Mouse (Mus musculus) forebrain, embryonic 12.5 days (tissue): ENCODE measurements at regions not wholly inside any gene's neighbourhood (a gene's known extent, or its start where the extent isn't known, plus 50 kb on each side); places are given as distances from the start of the nearest gene placed in this dataset.

Experiments
- ATAC-seq: fragments of 200-750 bp; cut with Nextera tagmentation; 2 replicates; pipeline ENCODE4 v1.8.0; 2017; ENCODE audit warnings: moderate TSS enrichment; ENCODE audit not compliant: low FRiP score
- H3K27ac ChIP-seq: fragments of 300-500 bp; sonication (generic); 2 replicates; pipeline ENCODE4 v1.5.1; 2016; ENCODE audit warnings: mild to moderate bottlenecking
- H3K27me3 ChIP-seq: fragments of 300-500 bp; sonication (generic); 2 replicates; pipeline ENCODE4 v1.6.1; 2016; ENCODE audit warnings: mild to moderate bottlenecking
- H3K36me3 ChIP-seq: fragments of 300-500 bp; sonication (generic); replicated peaks from 2 replicates; pipeline ENCODE4 v1.6.1; 2016; ENCODE audit warnings: mild to moderate bottlenecking
- H3K4me1 ChIP-seq: fragments of 300-500 bp; sonication (generic); 2 replicates; pipeline ENCODE4 v1.6.1; 2016
- H3K4me2 ChIP-seq: fragments of 300-500 bp; sonication (generic); 2 replicates; pipeline ENCODE4 v1.6.1; 2016; ENCODE audit warnings: mild to moderate bottlenecking, moderate library complexity
- H3K4me3 ChIP-seq: fragments of 300-500 bp; sonication (generic); replicated peaks from 2 replicates; pipeline ENCODE4 v1.5.1; 2016; ENCODE audit warnings: mild to moderate bottlenecking
- H3K9ac ChIP-seq: fragments of 300-500 bp; sonication (generic); 2 replicates; pipeline ENCODE4 v1.6.1; 2016; ENCODE audit warnings: mild to moderate bottlenecking
- H3K9me3 ChIP-seq: fragments of 300-500 bp; sonication (generic); 2 replicates; pipeline ENCODE4 v1.6.1; 2016
- WGBS: fragments of 180-500 bp; shearing (Covaris S2); methylation state at CpG from one replicate; pipeline ENCODE4 v1.1.7; 2016; 5-methylcytosine and 5-hydroxymethylcytosine counted together

DNA sequence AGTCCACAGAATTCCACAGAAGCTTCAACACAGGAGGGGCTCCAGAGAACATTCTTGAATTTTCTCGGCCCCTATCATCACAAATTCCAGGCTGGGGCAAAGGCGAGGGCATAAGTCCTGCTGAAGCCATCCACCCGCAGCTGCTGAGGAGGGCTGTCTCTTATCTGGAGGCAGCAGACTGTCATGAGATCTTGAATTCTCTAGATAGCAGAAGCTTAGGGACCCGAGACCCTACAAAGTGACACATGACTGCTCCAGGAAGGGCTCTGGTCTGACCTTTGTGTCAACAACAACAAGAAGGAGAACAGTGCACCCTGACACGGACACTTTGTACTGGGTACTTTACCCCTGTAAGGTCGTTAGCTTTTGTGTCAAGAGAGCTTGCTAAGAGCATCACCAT is 57.2 kb downstream of the Lao1 start:
- H3K4me1 ChIP-seq: peaks cover 13% of the 10 kb centered on the region
- H3K27me3 ChIP-seq: peaks cover 4% of the 10 kb centered on the region; the same call in 1 of the 2 replicates
- ATAC-seq: no peak
- WGBS: 71% methylated on average over 6 of the region's 6 CpGs
- H3K27ac ChIP-seq: peak overlapping the region; percentile 75; the same call in 1 of the 2 replicates
- H3K4me3 ChIP-seq: no peak overlapping the region
- H3K9ac ChIP-seq: no peak overlapping the region
- no peaks in the 10 kb centered on the region for H3K36me3 ChIP-seq
- no peak overlapping the region for H3K4me2 ChIP-seq
- H3K9me3 ChIP-seq: no peaks in the 10 kb centered on the region

DNA sequence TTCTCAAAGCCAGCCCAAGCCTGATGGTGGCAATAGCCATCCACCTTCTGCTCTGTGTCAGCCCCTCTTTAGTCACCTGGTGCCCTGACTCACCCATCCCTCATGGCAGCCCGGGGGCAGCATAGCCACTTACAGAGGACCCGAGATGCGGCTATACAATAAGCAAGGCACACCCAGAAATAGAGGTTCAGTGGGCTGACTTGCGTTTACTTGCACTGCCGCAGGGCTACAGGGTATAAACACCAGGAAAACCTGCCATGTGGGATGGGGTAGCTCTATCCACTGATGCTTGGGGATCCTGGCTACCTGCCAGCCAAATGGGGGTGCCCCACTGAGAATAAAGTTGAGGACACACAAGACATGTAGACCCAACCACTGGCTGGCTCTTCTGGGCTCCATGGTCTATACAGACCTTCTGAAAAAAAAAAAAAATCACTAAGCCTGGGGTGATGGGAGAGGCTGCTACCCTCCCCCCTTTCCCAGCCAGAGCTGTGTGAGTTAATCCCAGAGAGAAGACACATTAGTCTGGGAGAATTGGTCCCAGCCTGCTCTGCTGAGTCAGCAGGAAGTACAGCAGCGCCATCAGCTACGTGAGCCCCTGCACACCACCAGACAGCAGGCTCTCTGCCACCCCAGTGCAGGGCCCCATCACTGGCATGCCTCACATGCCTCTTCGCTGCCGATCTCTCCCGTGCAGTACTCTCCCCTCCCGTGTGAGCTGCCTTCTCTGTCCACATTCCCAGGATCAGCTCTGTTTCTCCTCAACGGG is 57.8 kb downstream of the Lao1 start:
- no peaks in the 10 kb centered on the region for H3K36me3 ChIP-seq
- H3K4me1 ChIP-seq: peaks cover 13% of the 10 kb centered on the region
- ATAC-seq: peak; percentile 66
- no peak overlapping the region for H3K9ac ChIP-seq
- WGBS: 52% methylated on average over 12 of the region's 12 CpGs
- no peaks in the 10 kb centered on the region for H3K9me3 ChIP-seq
- peak overlapping the region; percentile 75 for H3K27ac ChIP-seq
- H3K4me3 ChIP-seq: no peak overlapping the region
- H3K27me3 ChIP-seq: peaks cover 4% of the 10 kb centered on the region; the same call in 1 of the 2 replicates
- H3K4me2 ChIP-seq: peak overlapping the region; percentile 27

DNA sequence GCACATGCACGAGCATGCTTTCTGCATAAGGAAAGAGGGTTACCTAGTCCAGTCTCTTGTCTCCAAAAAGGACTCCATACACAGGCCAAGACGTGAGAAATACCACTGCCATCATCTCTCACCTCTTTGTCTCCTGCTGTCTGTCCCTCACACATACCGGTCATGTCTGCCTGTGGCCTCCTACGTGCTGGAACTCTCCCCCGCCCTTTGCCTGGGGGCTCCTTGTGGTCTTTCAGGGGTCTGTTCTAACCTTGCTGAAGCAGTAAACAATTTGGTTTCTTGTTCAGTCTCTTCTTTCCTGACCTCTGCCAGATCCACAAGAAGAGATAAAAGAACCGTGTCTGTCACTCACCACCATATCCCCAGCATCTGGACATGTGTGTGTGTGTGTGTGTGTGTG is 61.0 kb downstream of the Lao1 start:
- H3K4me2 ChIP-seq: no peak overlapping the region
- no peaks in the 10 kb centered on the region for H3K36me3 ChIP-seq
- ATAC-seq: no peak
- H3K27ac ChIP-seq: no peak overlapping the region
- no peaks in the 10 kb centered on the region for H3K9me3 ChIP-seq
- no peak overlapping the region; the same call in 1 of the 2 replicates for H3K9ac ChIP-seq
- H3K4me3 ChIP-seq: no peak overlapping the region
- WGBS: 73% methylated on average over 6 of the region's 6 CpGs
- H3K27me3 ChIP-seq: peaks cover 4% of the 10 kb centered on the region; the same call in 1 of the 2 replicates
- H3K4me1 ChIP-seq: peaks cover 25% of the 10 kb centered on the region

DNA sequence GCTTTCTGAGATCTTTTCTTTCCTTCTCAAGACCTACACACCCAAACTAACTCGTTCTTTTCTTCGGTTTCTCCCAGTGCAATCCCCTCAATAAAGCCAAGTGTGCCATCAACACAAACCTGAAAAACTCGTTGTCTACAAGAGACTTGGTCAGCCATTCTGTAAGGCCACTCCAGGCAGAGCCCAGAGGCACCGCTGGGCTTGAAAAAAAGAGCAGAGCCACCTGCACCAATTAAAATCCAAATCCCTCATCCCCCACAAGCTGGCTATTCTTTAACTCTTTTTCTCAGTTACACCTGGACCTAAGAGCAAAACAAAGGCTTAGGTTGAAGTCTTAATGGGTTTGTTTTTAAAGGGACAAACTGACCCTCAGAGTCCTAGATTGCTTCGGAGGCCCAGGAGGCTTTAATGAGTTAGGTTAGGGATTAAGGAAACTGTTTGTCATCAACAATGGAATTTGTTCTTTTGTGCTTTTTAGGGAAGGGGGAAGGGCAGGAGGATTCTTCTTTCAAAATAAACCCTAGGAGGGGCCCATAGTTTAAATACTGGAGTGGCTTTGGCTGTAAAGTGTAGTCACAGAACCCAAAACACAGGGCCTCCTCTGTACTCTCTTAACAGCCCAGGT is 65.0 kb downstream of the Lao1 start:
- ATAC-seq: no peak
- Histone ChIP-seq H3K9ac (no peak overlapping the region), H3K4me3 (no peak overlapping the region), H3K9me3 (no peaks in the 10 kb centered on the region), H3K27me3 (peaks cover 4% of the 10 kb centered on the region; the same call in 1 of the 2 replicates), H3K4me2 (no peak overlapping the region), H3K27ac (no peak overlapping the region), H3K4me1 (peaks cover 15% of the 10 kb centered on the region), H3K36me3 (no peaks in the 10 kb centered on the region)
- 6% methylated on average over 5 of the region's 5 CpGs for WGBS

DNA sequence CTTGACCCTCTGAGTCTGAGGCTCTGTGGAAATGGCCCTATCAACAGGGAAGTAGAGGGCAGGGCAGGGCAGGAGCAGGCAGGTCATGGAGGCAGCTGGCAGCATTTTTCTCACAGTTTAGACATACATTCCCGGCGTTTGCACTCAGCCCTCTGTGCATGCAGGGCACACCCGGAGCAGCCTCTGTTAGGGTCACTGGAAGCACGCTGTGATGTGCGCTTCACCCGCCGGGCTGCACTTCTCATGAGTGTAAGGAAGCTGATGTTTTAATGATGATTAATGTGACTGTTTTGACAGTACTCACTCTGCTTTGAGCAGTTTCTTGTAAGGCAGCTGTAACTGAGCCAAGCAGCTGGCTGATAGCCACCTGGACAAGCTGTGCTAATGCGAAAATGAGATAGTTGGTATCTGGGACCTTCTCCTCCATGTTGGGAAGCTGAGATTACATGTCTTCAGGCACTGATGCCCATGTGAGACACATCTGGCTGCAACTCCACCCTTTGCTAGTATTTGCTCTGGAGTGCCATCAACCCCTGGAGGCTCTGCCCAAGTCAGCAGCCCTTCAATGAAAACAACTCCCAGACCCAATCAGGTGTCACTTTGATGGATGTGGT is 66.9 kb downstream of the Lao1 start:
- H3K9me3 ChIP-seq: no peaks in the 10 kb centered on the region
- no peaks in the 10 kb centered on the region for H3K27me3 ChIP-seq
- no peak overlapping the region for H3K9ac ChIP-seq
- H3K36me3 ChIP-seq: no peaks in the 10 kb centered on the region
- H3K27ac ChIP-seq: no peak overlapping the region
- peaks cover 15% of the 10 kb centered on the region for H3K4me1 ChIP-seq
- no peak overlapping the region for H3K4me3 ChIP-seq
- no peak overlapping the region for H3K4me2 ChIP-seq
- ATAC-seq: no peak
- 49% methylated on average over 8 of the region's 8 CpGs for WGBS

DNA sequence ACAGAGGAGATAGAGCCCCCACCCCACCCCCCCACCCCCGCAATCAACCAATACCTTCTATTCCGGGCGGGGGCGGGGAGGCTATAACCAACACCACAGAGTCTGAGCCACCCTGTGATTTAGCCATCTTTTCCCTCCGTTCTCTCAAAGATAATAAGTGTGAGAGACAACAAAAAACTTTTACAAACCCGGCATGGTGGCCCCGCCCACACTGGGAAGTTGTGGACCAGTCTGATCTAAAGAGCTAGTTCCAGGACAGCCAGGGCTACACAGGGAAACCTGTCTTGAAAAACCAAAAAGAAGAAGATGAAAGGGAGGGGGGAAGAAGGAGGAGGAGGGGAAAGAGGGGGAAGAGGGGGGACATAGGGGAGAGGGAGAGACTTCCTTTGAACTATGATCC is 67.7 kb downstream of the Lao1 start:
- Histone ChIP-seq H3K4me2 (no peak overlapping the region), H3K9me3 (no peaks in the 10 kb centered on the region)

DNA sequence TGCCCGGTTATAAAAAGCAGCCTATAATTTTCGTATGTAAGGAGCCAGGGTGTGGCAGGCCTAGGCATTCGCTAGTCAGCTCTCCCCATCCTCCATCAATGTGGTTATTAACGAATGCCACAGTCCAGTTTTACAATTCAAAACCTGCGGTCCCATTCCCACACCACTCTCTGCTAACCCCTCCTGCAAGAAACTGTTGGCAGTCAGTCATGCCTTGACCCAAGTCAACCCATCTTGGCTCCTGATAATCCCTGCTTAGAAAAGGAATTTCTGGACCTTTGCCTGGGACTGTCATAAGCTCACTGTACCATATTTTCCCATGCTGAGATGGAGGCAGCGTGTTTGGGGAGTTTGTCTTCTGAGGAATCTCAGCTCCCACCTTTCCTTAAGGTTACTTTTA is 68.4 kb downstream of the Lao1 start:
- H3K4me1 ChIP-seq: peaks cover 15% of the 10 kb centered on the region
- H3K27me3 ChIP-seq: no peaks in the 10 kb centered on the region
- 81% methylated on average over 6 of the region's 6 CpGs for WGBS
- ATAC-seq: no peak
- no peak overlapping the region for H3K27ac ChIP-seq
- H3K9me3 ChIP-seq: no peaks in the 10 kb centered on the region
- H3K9ac ChIP-seq: no peak overlapping the region
- no peak overlapping the region for H3K4me2 ChIP-seq
- no peak overlapping the region for H3K4me3 ChIP-seq
- no peaks in the 10 kb centered on the region for H3K36me3 ChIP-seq

More for the DNA sequence above, 67.7 kb downstream of the Lao1 start:
- Histone ChIP-seq H3K36me3 (no peaks in the 10 kb centered on the region), H3K4me1 (peaks cover 15% of the 10 kb centered on the region), H3K4me3 (no peak overlapping the region), H3K27ac (no peak overlapping the region), H3K9ac (no peak overlapping the region), H3K27me3 (no peaks in the 10 kb centered on the region)
- 60% methylated on average over 7 of the region's 7 CpGs for WGBS
- ATAC-seq: no peak

DNA sequence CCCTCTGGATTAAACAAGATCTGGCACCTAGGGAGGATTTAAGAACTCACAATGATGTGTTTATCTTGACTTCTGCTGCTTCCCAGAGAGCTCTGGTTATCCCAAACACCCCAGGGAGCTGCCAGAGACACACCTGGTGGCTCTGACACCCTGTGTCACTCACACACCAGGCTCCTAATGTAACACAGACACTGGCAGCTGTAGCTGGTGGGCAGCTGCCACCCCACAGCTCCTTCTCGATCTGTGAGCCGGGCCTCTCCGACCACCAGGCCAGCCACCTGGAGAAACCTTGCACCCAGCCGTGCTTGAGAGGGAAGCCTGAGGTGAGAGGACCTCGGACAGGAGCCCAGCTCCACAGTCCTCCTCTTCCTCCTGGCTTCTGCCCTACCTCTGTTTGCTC is 69.5 kb downstream of the Lao1 start:
- no peak overlapping the region for H3K4me2 ChIP-seq
- peaks cover 15% of the 10 kb centered on the region for H3K4me1 ChIP-seq
- no peaks in the 10 kb centered on the region for H3K27me3 ChIP-seq
- WGBS: 47% methylated on average over 5 of the region's 5 CpGs
- H3K4me3 ChIP-seq: no peak overlapping the region
- no peaks in the 10 kb centered on the region for H3K36me3 ChIP-seq
- H3K27ac ChIP-seq: no peak overlapping the region
- no peak for ATAC-seq
- H3K9me3 ChIP-seq: no peaks in the 10 kb centered on the region
- H3K9ac ChIP-seq: no peak overlapping the region; the same call in 1 of the 2 replicates

DNA sequence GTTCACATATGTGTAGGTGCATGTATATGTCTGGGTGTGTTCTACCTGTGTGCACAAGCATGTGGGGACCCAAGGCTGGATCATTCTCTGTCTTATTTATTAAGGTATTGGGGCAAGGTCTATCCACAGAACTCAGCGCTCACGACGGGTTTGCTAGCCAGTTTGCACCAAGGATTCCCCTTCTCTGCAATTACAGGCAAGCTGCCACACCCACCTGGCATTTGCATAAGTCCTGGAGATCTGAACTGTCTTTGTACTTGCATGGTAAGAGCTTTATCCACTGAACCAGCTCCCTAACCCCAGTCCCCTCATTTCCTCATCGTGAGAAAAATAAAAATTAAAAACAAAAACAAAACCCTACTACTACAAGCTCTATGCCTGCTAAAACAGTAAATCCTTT is 71.6 kb downstream of the Lao1 start:
- no peak overlapping the region for H3K4me2 ChIP-seq
- H3K27ac ChIP-seq: no peak overlapping the region
- H3K9ac ChIP-seq: no peak overlapping the region
- no peak overlapping the region for H3K4me3 ChIP-seq
- no peaks in the 10 kb centered on the region for H3K4me1 ChIP-seq
- no peak for ATAC-seq
- no peaks in the 10 kb centered on the region for H3K9me3 ChIP-seq
- no peaks in the 10 kb centered on the region for H3K36me3 ChIP-seq
- WGBS: 65% methylated on average over 4 of the region's 4 CpGs
- no peaks in the 10 kb centered on the region for H3K27me3 ChIP-seq

DNA sequence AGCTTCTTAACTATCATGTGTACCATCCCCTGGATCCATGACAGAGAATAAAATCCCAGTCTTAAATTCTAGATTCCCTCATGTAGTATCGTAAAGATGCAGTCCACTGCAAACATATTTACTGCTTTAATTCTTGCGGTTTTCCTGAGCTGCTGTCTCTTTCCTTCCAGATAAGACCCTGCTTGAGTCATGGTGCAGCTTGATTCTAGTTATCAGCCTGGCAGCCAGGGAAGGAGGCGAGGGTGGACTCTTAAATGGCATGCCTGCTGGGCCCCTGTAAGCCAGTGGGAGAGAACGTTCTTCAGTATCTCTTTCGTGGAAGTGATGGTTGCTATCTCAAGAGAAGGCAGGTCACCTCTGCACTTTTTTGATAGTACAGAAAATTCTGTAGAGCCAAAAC is 71.9 kb upstream of the Slc2a1 start:
- Histone ChIP-seq H3K9ac (no peak overlapping the region), H3K36me3 (no peaks in the 10 kb centered on the region), H3K9me3 (no peaks in the 10 kb centered on the region), H3K4me2 (no peak overlapping the region), H3K4me3 (no peak overlapping the region), H3K4me1 (no peaks in the 10 kb centered on the region), H3K27me3 (no peaks in the 10 kb centered on the region), H3K27ac (no peak overlapping the region)
- 90% methylated on average over 5 of the region's 5 CpGs for WGBS
- ATAC-seq: no peak

DNA sequence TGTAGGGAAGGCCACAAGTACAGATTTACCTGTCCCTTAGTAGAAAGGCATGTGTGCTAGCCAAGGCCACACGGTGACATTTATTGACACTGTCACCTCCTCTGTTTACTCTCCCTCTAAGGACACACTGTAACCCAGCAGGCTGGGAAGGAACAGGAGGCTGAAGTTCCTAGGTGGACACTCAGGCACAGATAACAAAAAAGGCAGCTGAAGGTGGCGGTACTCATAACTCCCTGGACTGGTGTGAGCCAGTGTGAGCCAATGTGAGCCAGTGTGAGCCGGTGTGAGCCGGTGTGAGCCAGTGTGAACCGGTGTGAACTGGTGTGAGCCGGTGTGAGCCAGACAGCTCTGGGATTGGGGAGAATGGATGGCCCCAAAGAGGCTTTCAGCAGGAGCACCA is 68.5 kb upstream of the Slc2a1 start:
- WGBS: 95% methylated on average over 6 of the region's 6 CpGs
- Histone ChIP-seq H3K4me3 (no peak overlapping the region), H3K36me3 (no peaks in the 10 kb centered on the region), H3K4me1 (peaks cover 11% of the 10 kb centered on the region), H3K27ac (no peak overlapping the region), H3K9ac (no peak overlapping the region), H3K4me2 (no peak overlapping the region), H3K9me3 (no peaks in the 10 kb centered on the region), H3K27me3 (no peaks in the 10 kb centered on the region)
- no peak; the same call in 1 of the 2 replicates for ATAC-seq

DNA sequence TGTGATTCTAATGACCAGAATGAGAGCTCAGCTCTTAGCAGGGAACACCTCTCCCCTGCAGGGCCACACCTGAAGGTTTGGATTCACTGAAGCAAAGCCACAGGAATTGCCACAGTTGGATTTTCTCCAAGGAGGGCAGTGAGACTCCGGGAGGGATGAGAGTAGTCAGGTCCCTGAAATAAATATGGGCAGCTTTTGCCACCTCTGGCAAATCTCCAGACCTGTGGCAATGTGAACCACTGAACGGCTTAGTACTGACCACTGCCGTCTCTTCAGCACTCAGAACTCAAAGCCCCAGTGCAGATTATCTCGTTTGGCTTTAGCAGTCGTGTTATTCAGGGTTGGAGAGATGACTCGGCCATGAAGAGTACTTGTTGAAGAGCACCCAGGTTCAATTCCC is 66.9 kb upstream of the Slc2a1 start:
- Histone ChIP-seq H3K27ac (no peak overlapping the region), H3K4me2 (no peak overlapping the region), H3K36me3 (no peaks in the 10 kb centered on the region), H3K27me3 (no peaks in the 10 kb centered on the region), H3K9ac (no peak overlapping the region), H3K4me1 (peaks cover 11% of the 10 kb centered on the region), H3K9me3 (no peaks in the 10 kb centered on the region), H3K4me3 (no peak overlapping the region)
- 68% methylated on average over 6 of the region's 6 CpGs for WGBS
- no peak for ATAC-seq
